15 mouse cellular contexts compared by ENCODE assay signal in genomic region chr13:85724616-85725015, GRCm38 (mm10).
"Had no signal": no experiment of that assay in that cellular context is flagged by ENCODE, and none has a peak within 500 bp of the region (broad histone marks: within the 10 kb centered on the region; RNA-seq: fewer than 3 reads in every experiment).

No protein-coding gene starts in this region.

- H3K4me2 ChIP-seq: kidney, embryonic 15.5 days; limb, embryonic 15.5 days; liver, embryonic 12.5 days; lung, embryonic 14.5 days; midbrain, embryonic 13.5 days; neural tube, embryonic 12.5 days; stomach, embryonic 15.5 days had no signal

- H3K27me3 ChIP-seq: kidney, embryonic 15.5 days; limb, embryonic 15.5 days; liver, embryonic 12.5 days; megakaryocyte, embryonic 14.5 days; midbrain, embryonic 13.5 days; neural tube, embryonic 12.5 days; stomach, embryonic 15.5 days had no signal

- H3K36me3 ChIP-seq: kidney, embryonic 15.5 days; limb, embryonic 15.5 days; liver, embryonic 12.5 days; midbrain, embryonic 13.5 days; neural tube, embryonic 12.5 days; stomach, embryonic 15.5 days had no signal

- H3K4me3 ChIP-seq: kidney, embryonic 15.5 days; limb, embryonic 15.5 days; liver, embryonic 12.5 days; midbrain, embryonic 13.5 days; neural tube, embryonic 12.5 days; stomach, embryonic 15.5 days had no signal

- DNase-seq: kidney, postnatal 14 days; lung, embryonic 14.5 days; lung, postnatal 10 days; retina, postnatal 1 day; right cerebral cortex, postnatal 4 days; thymus, adult 2 months; thymus, postnatal 36 days had no signal

- H3K4me1 ChIP-seq: kidney, embryonic 15.5 days; limb, embryonic 15.5 days; liver, embryonic 12.5 days; megakaryocyte, embryonic 14.5 days; midbrain, embryonic 13.5 days; neural tube, embryonic 12.5 days; stomach, embryonic 15.5 days had no signal

- H3K27ac ChIP-seq: kidney, embryonic 15.5 days; limb, embryonic 15.5 days; liver, embryonic 12.5 days; macrophage; midbrain, embryonic 13.5 days; neural tube, embryonic 12.5 days; stomach, embryonic 15.5 days had no signal

- H3K9ac ChIP-seq: kidney, embryonic 15.5 days; limb, embryonic 15.5 days; liver, embryonic 12.5 days; lung, embryonic 14.5 days; midbrain, embryonic 13.5 days; neural tube, embryonic 12.5 days; stomach, embryonic 15.5 days had no signal

- H3K9me3 ChIP-seq: kidney, embryonic 15.5 days; limb, embryonic 15.5 days; liver, embryonic 12.5 days; megakaryocyte, embryonic 14.5 days; midbrain, embryonic 13.5 days; neural tube, embryonic 12.5 days; stomach, embryonic 15.5 days had no signal

- ATAC-seq: liver, embryonic 12.5 days; midbrain, embryonic 13.5 days had no signal
